Mouse (Mus musculus): Measurements from ENCODE around the gene Dok7.
A peak's percentile ranks its signal among the peaks of the same experiment; 100 is the strongest.

The Dok7 gene

GRCm38 (mm10) chr5:35058216-35058615 is 1.6 kb downstream of the Dok7 start:
- no peak for DNase-seq

- DNase-seq: no peak
These were observed 3.5 kb downstream of the Dok7 start for GRCm38 (mm10) chr5:35060098-35060497.

- no peak for DNase-seq
These were observed 13.3 kb downstream of the Dok7 start for GRCm38 (mm10) chr5:35069841-35070240.

- no peak for DNase-seq
These were observed 13.7 kb downstream of the Dok7 start for GRCm38 (mm10) chr5:35070314-35070713.

- DNase-seq: peak; percentile 68 to 77
These were observed 14.4 kb downstream of the Dok7 start for GRCm38 (mm10) chr5:35070953-35071352.

- no peak for DNase-seq
These were observed 15.3 kb downstream of the Dok7 start for GRCm38 (mm10) chr5:35071855-35072254.

GRCm38 (mm10) chr5:35073235-35073634 is 16.7 kb downstream of the Dok7 start:
- no peak for DNase-seq

GRCm38 (mm10) chr5:35073992-35074391 is 17.4 kb downstream of the Dok7 start:
- peak; percentile 41 to 63 for DNase-seq

GRCm38 (mm10) chr5:35076369-35076768 is 19.8 kb downstream of the Dok7 start:
- peak; percentile 65 to 68 for DNase-seq

GRCm38 (mm10) chr5:35079101-35079500 is 22.5 kb downstream of the Dok7 start:
- peak; percentile 62 to 64 for DNase-seq

- DNase-seq: no peak
These were observed 28.3 kb downstream of the Dok7 start for GRCm38 (mm10) chr5:35084913-35085312.

- peak; percentile 87 to 90 for DNase-seq
These were observed 32.4 kb downstream of the Dok7 start for GRCm38 (mm10) chr5:35088785-35089613.

GRCm38 (mm10) chr5:35089614-35089963 is 33.0 kb downstream of the Dok7 start:
- DNase-seq: no peak

GRCm38 (mm10) chr5:35091636-35092035 is 35.1 kb downstream of the Dok7 start:
- no peak for DNase-seq

GRCm38 (mm10) chr5:35103086-35103485 is 46.5 kb downstream of the Dok7 start:
- no peak for DNase-seq

GRCm38 (mm10) chr5:35103528-35103927 is 47.0 kb downstream of the Dok7 start:
- DNase-seq: no peak

- no peak for DNase-seq
These were observed 47.8 kb downstream of the Dok7 start for GRCm38 (mm10) chr5:35104183-35104959.

GRCm38 (mm10) chr5:35104960-35105921 is 48.7 kb downstream of the Dok7 start, which contains the start of gene Lrpap1:
Gene Lrpap1 (minus strand): TSS chr5:35105766.
- DNase-seq: peak; percentile 97 to 98

GRCm38 (mm10) chr5:35105922-35106298 is 49.3 kb downstream of the Dok7 start:
- DNase-seq: peak; percentile 79 to 81

- DNase-seq: no peak
These were observed 55.9 kb downstream of the Dok7 start for GRCm38 (mm10) chr5:35112444-35112843.

GRCm38 (mm10) chr5:35116002-35116401 is 59.4 kb downstream of the Dok7 start:
- DNase-seq: no peak

- no peak for DNase-seq
These were observed 61.1 kb downstream of the Dok7 start for GRCm38 (mm10) chr5:35117633-35118032.

GRCm38 (mm10) chr5:35118418-35118817 is 61.9 kb downstream of the Dok7 start:
- DNase-seq: peak; percentile 84 to 86
